Comparison of ENCODE assay signal across 15 mouse cellular contexts in the genomic region with DNA sequence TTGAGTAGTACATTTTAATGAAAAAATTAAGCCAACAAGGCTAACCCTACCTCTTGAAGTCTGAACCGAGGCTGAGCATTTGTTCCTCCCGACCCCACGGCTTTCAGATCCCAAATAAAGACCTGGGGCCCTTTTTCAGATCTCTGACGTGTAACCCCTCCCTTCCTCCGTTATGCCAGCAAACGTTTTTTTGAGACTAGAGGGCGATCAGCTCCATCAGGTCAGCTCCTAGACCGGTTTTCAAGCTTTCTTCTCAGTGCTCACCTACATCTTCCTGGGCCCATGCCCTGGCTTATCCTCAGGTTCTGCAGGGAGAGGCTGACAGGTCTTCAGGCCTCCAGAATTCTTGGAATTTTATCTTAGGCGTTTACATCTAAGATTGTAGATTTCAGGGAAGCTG. TPM values are rescaled to one million over a fixed set of nuclear protein-coding genes. Genes with fewer than 3 reads are reported as not detected.
DNase-seq lines count a peak whose midpoint lies in the region; ATAC-seq lines count a peak whose summit lies in the region.
"Had no signal": no experiment of that assay in that cellular context is flagged by ENCODE, and none has a peak within 500 bp of the region (broad histone marks: within the 10 kb centered on the region; RNA-seq: fewer than 3 reads in every experiment).

No protein-coding gene starts in this region.

- no peaks in the 10 kb centered on the region for H3K9me3 ChIP-seq in limb, embryonic 12.5 days
- no peaks in the 10 kb centered on the region for H3K9me3 ChIP-seq in limb, embryonic 10.5 days (replicated peaks)
- H3K9me3 ChIP-seq in hindbrain, embryonic 11.5 days (ENCODE audit: control insufficient read depth, low read length): no peaks in the 10 kb centered on the region
- H3K9me3 ChIP-seq in midbrain, embryonic 12.5 days: no peaks in the 10 kb centered on the region
- H3K9me3 ChIP-seq in neural tube, embryonic 14.5 days (ENCODE audit: control insufficient read depth, low read length): no peaks in the 10 kb centered on the region
- H3K9me3 ChIP-seq: kidney, embryonic 15.5 days; limb, embryonic 15.5 days had no signal

- no peak overlapping the region for H3K9ac ChIP-seq in limb, embryonic 12.5 days (replicated peaks)
- peak overlapping the region; percentile 42; the same call in 1 of the 2 replicates for H3K9ac ChIP-seq in hindbrain, embryonic 11.5 days (ENCODE audit: low read depth, low read length)
- peak overlapping the region; percentile 70 for H3K9ac ChIP-seq in midbrain, embryonic 12.5 days (replicated peaks)
- H3K9ac ChIP-seq in neural tube, embryonic 14.5 days (replicated peaks; ENCODE audit: low read depth, low read length): peak overlapping the region; percentile 89
- H3K9ac ChIP-seq: kidney, embryonic 15.5 days; limb, embryonic 15.5 days; lung, embryonic 14.5 days had no signal

- no peak for DNase-seq in limb, embryonic 10.5 days (ENCODE audit: low spot score)
- peak; percentile 45 for DNase-seq in hindbrain, embryonic 11.5 days (ENCODE audit: low spot score)
- DNase-seq in frontal cortex, postnatal 36 days (ENCODE audit: low spot score in 2 of 2): no peak
- no peak for DNase-seq in lung, adult 18-20 months
- no peak for DNase-seq in urinary bladder, adult 2 months (ENCODE audit: low spot score)
- DNase-seq: adrenal gland, adult 8-10 months; lung, embryonic 14.5 days; thymus, adult 2 months had no signal

- H3K4me3 ChIP-seq in limb, embryonic 12.5 days (replicated peaks): no peak overlapping the region
- H3K4me3 ChIP-seq in limb, embryonic 10.5 days: no peak overlapping the region
- peak overlapping the region; percentile 26; the same call in 1 of the 2 replicates for H3K4me3 ChIP-seq in hindbrain, embryonic 11.5 days (ENCODE audit: low read depth, low read length)
- H3K4me3 ChIP-seq in midbrain, embryonic 12.5 days: peak overlapping the region; percentile 40
- H3K4me3 ChIP-seq in neural tube, embryonic 14.5 days (ENCODE audit: low read depth, low read length): peak overlapping the region; percentile 48
- H3K4me3 ChIP-seq: kidney, embryonic 15.5 days; limb, embryonic 15.5 days; megakaryocyte, embryonic 14.5 days had no signal

- no peak overlapping the region for H3K27ac ChIP-seq in limb, embryonic 12.5 days
- no peak overlapping the region for H3K27ac ChIP-seq in limb, embryonic 10.5 days
- peak overlapping the region; percentile 83 for H3K27ac ChIP-seq in hindbrain, embryonic 11.5 days (ENCODE audit: low read depth, low read length)
- peak overlapping the region; percentile 92 for H3K27ac ChIP-seq in midbrain, embryonic 12.5 days (replicated peaks)
- H3K27ac ChIP-seq in neural tube, embryonic 14.5 days (ENCODE audit: low read depth, low read length): peak overlapping the region; percentile 97
- H3K27ac ChIP-seq: kidney, embryonic 15.5 days; left cerebral cortex, adult 2 months; limb, embryonic 15.5 days had no signal

- no peak for ATAC-seq in limb, embryonic 12.5 days (ENCODE audit: insufficient number of reproducible peaks, insufficient read depth, low FRiP score, low TSS enrichment, low read depth)
- no peak for ATAC-seq in hindbrain, embryonic 11.5 days (ENCODE audit: low FRiP score)
- ATAC-seq in midbrain, embryonic 12.5 days (ENCODE audit: low FRiP score, low read depth): no peak; the same call in 1 of the 2 replicates
- no peak for ATAC-seq in neural tube, embryonic 14.5 days (ENCODE audit: low read depth)

- no peaks in the 10 kb centered on the region for H3K36me3 ChIP-seq in limb, embryonic 12.5 days
- no peaks in the 10 kb centered on the region for H3K36me3 ChIP-seq in limb, embryonic 10.5 days
- no peaks in the 10 kb centered on the region for H3K36me3 ChIP-seq in hindbrain, embryonic 11.5 days (ENCODE audit: control insufficient read depth, insufficient read depth, low read length)
- H3K36me3 ChIP-seq in midbrain, embryonic 12.5 days: no peaks in the 10 kb centered on the region
- H3K36me3 ChIP-seq in neural tube, embryonic 14.5 days (ENCODE audit: control insufficient read depth, insufficient read depth, low read length): no peaks in the 10 kb centered on the region
- H3K36me3 ChIP-seq: kidney, embryonic 15.5 days; limb, embryonic 15.5 days had no signal

- peaks cover 14% of the 10 kb centered on the region for H3K4me1 ChIP-seq in limb, embryonic 12.5 days (replicated peaks)
- peaks cover 11% of the 10 kb centered on the region for H3K4me1 ChIP-seq in limb, embryonic 10.5 days
- 0 out of 2 replicates have a peak, but pooled peaks cover 3% of the 10 kb centered on the region for H3K4me1 ChIP-seq in hindbrain, embryonic 11.5 days (replicated peaks; ENCODE audit: control insufficient read depth, insufficient read depth, low read length)
- H3K4me1 ChIP-seq in midbrain, embryonic 12.5 days: peaks cover 20% of the 10 kb centered on the region
- H3K4me1 ChIP-seq in neural tube, embryonic 14.5 days (ENCODE audit: control insufficient read depth, insufficient read depth, low read length): no peaks in the 10 kb centered on the region

- H3K27me3 ChIP-seq in limb, embryonic 12.5 days: peaks cover 71% of the 10 kb centered on the region
- H3K27me3 ChIP-seq in limb, embryonic 10.5 days (ENCODE audit: low read depth, poor library complexity, severe bottlenecking): peaks cover 97% of the 10 kb centered on the region
- H3K27me3 ChIP-seq in hindbrain, embryonic 11.5 days (ENCODE audit: control insufficient read depth, insufficient read depth, low read length): peaks cover 52% of the 10 kb centered on the region
- H3K27me3 ChIP-seq in midbrain, embryonic 12.5 days: peaks cover 60% of the 10 kb centered on the region
- H3K27me3 ChIP-seq in neural tube, embryonic 14.5 days (ENCODE audit: control insufficient read depth, insufficient read depth, low read length): peaks cover 8% of the 10 kb centered on the region

- WGBS in limb, embryonic 12.5 days: 1% methylated on average over 9 of the region's 9 CpGs
- WGBS in limb, embryonic 10.5 days: under 1% methylated on average over 9 of the region's 9 CpGs
- WGBS in hindbrain, embryonic 11.5 days: 1% methylated on average over 9 of the region's 9 CpGs
- WGBS in midbrain, embryonic 12.5 days: under 1% methylated on average over 9 of the region's 9 CpGs
- under 1% methylated on average over 9 of the region's 9 CpGs for WGBS in neural tube, embryonic 14.5 days

- H3K4me2 ChIP-seq in limb, embryonic 12.5 days: peak overlapping the region; percentile 36
- peak overlapping the region; percentile 39 for H3K4me2 ChIP-seq in hindbrain, embryonic 11.5 days (replicated peaks; ENCODE audit: low read depth, low read length)
- peak overlapping the region; percentile 53 for H3K4me2 ChIP-seq in midbrain, embryonic 12.5 days (replicated peaks)
- peak overlapping the region; percentile 79 for H3K4me2 ChIP-seq in neural tube, embryonic 14.5 days (ENCODE audit: low read depth, low read length)
- H3K4me2 ChIP-seq: kidney, embryonic 15.5 days; lung, embryonic 14.5 days had no signal

RNA-seq across cellular contexts. Expression of a gene that starts 5.9 kb away (rescaled TPM):
- 0.12 and 0.20 TPM in 2 replicates for polyA plus RNA-seq in limb, embryonic 12.5 days (2016; fragmentation: Nextera tagmentation; extraction: Ambion mirVana)
- not detected in 2 replicates for polyA plus RNA-seq in limb, embryonic 10.5 days (2016; fragmentation: Nextera tagmentation; extraction: Ambion mirVana)
- polyA plus RNA-seq in hindbrain, embryonic 11.5 days (2014; fragmentation: Nextera tagmentation; extraction: Ambion mirVana): 33.2 and 34.9 TPM in 2 replicates
- polyA plus RNA-seq in midbrain, embryonic 12.5 days (2016; fragmentation: Nextera tagmentation; extraction: Ambion mirVana): 52.6 and 59.0 TPM in 2 replicates
- polyA plus RNA-seq in neural tube, embryonic 14.5 days (2014; fragmentation: Nextera tagmentation; extraction: Ambion mirVana): 120 and 139 TPM in 2 replicates
- polyA plus RNA-seq in urinary bladder, adult 2 months (2012; rRNA removed): not detected in 2 replicates
- polyA plus RNA-seq: kidney, embryonic 15.5 days; lung, embryonic 14.5 days had no signal

Comparison
In these comparisons a context has a peak if more than half of its experiments do, and no peak if none do; other contexts are left out.
1. H3K27ac ChIP-seq: peak in hindbrain, embryonic 11.5 days (single experiment), midbrain, embryonic 12.5 days (single experiment) and neural tube, embryonic 14.5 days (single experiment); none in limb, embryonic 12.5 days (single experiment) and limb, embryonic 10.5 days (single experiment).
2. H3K4me3 ChIP-seq: peak in hindbrain, embryonic 11.5 days (single experiment), midbrain, embryonic 12.5 days (single experiment) and neural tube, embryonic 14.5 days (single experiment); none in limb, embryonic 12.5 days (single experiment) and limb, embryonic 10.5 days (single experiment).
3. RNA of a gene that starts 5.9 kb away (polyA plus RNA-seq): 120 to 139 TPM in neural tube, embryonic 14.5 days, 52.6 to 59.0 TPM in midbrain, embryonic 12.5 days and 33.2 to 34.9 TPM in hindbrain, embryonic 11.5 days; 0.12 to 0.20 TPM in limb, embryonic 12.5 days, not detected in limb, embryonic 10.5 days and not detected in urinary bladder, adult 2 months; every median in the first group is over 10 times any median in the second.
4. Peak in every context shown above with its lines, with median percentiles within 50 percentile points of each other: H3K4me2 ChIP-seq.